Mouse (Mus musculus) E14TG2a.4 (cell line): ENCODE data around the gene Trim41.
"Not testable (repeated sequence)": the region's sequence is repeated elsewhere in the genome, so short reads cannot be mapped to it uniquely, and the experiment has no call there.

ENCODE experiments used
- H3K27me3 ChIP-seq: 2 replicates; pipeline ENCODE4 v1.6.1; 2014; ENCODE audit warnings: low read length, control low read depth; ENCODE audit not compliant: insufficient read depth
- H3K36me3 ChIP-seq: 2 replicates; pipeline ENCODE4 v1.6.1; 2014; ENCODE audit warnings: low read length, control low read depth; ENCODE audit not compliant: insufficient read depth
- H3K4me1 ChIP-seq: replicated peaks from 2 replicates; pipeline ENCODE4 v1.6.1; 2014; ENCODE audit warnings: low read depth, low read length, control low read depth
- H3K4me3 ChIP-seq: replicated peaks from 2 replicates; pipeline ENCODE4 v1.5.1; 2014; ENCODE audit warnings: mild to moderate bottlenecking, low read length
- H3K9me3 ChIP-seq: 2 replicates; pipeline ENCODE4 v1.6.1; 2014; ENCODE audit warnings: low read length, control low read depth
- CTCF ChIP-seq: conservative IDR thresholded peaks from 2 replicates; pipeline ENCODE4 v1.5.1; 2014; ENCODE audit warnings: low read length
- NANOG ChIP-seq: IDR thresholded peaks from 2 replicates; pipeline ENCODE4 v1.6.1; 2014; ENCODE audit warnings: borderline replicate concordance, low read length, mixed read lengths
- POU5F1 ChIP-seq: IDR thresholded peaks from 2 replicates; pipeline ENCODE4 v1.6.1; 2014; ENCODE audit warnings: low read length, borderline replicate concordance

Trim41 gene

GRCm38 (mm10) chr11:48822768-48823512 is 5.8 kb upstream of the Trim41 start:
- H3K27me3 ChIP-seq = peaks cover 8% of the 10 kb centered on the region
- TF ChIP-seq POU5F1 (no peak), CTCF (no peak), NANOG (no peak)
- H3K9me3 ChIP-seq = peaks cover 2% of the 10 kb centered on the region
- H3K4me3 ChIP-seq = peak overlapping the region; percentile 69
- H3K4me1 ChIP-seq = peaks cover 58% of the 10 kb centered on the region
- no peaks in the 10 kb centered on the region for H3K36me3 ChIP-seq

- not testable (repeated sequence) for H3K9me3 ChIP-seq, H3K27me3 ChIP-seq, H3K36me3 ChIP-seq, H3K4me3 ChIP-seq
- peaks cover 45% of the 10 kb centered on the region for H3K4me1 ChIP-seq
Observed at GRCm38 (mm10) chr11:48821299-48821698, 4.1 kb upstream of the Trim41 start.

GRCm38 (mm10) chr11:48820308-48820674 is 3.1 kb upstream of the Trim41 start:
- TF ChIP-seq NANOG (no peak), POU5F1 (no peak), CTCF (no peak)
- Histone ChIP-seq H3K4me3 (no peak overlapping the region), H3K36me3 (peaks cover 6% of the 10 kb centered on the region), H3K9me3 (no peaks in the 10 kb centered on the region), H3K27me3 (peaks cover 8% of the 10 kb centered on the region), H3K4me1 (peaks cover 52% of the 10 kb centered on the region)

- Histone ChIP-seq H3K4me3 (no peak overlapping the region), H3K4me1 (peaks cover 52% of the 10 kb centered on the region), H3K9me3 (no peaks in the 10 kb centered on the region), H3K27me3 (peaks cover 6% of the 10 kb centered on the region), H3K36me3 (peaks cover 11% of the 10 kb centered on the region)
- no peak for TF ChIP-seq NANOG
- TF ChIP-seq CTCF = no peak
- TF ChIP-seq POU5F1 = no peak
Observed at GRCm38 (mm10) chr11:48819614-48820307, 2.6 kb upstream of the Trim41 start.

- H3K27me3 ChIP-seq = no peaks in the 10 kb centered on the region
- peaks cover 25% of the 10 kb centered on the region for H3K36me3 ChIP-seq
- H3K4me1 ChIP-seq = peaks cover 52% of the 10 kb centered on the region
- peak overlapping the region; percentile 93 for H3K4me3 ChIP-seq
- no peaks in the 10 kb centered on the region for H3K9me3 ChIP-seq
- no peak for TF ChIP-seq CTCF
- no peak for TF ChIP-seq NANOG
- TF ChIP-seq POU5F1 = no peak
Observed at GRCm38 (mm10) chr11:48818346-48818745, 1.2 kb upstream of the Trim41 start.

GRCm38 (mm10) chr11:48817794-48818193 is 641 bp upstream of the Trim41 start:
- peaks cover 51% of the 10 kb centered on the region for H3K4me1 ChIP-seq
- peaks cover 31% of the 10 kb centered on the region for H3K36me3 ChIP-seq
- no peaks in the 10 kb centered on the region for H3K27me3 ChIP-seq
- no peaks in the 10 kb centered on the region for H3K9me3 ChIP-seq
- peak overlapping the region; percentile 93 for H3K4me3 ChIP-seq
- TF ChIP-seq CTCF (no peak), POU5F1 (no peak), NANOG (no peak)

GRCm38 (mm10) chr11:48816281-48816781 is 822 bp downstream of the Trim41 start:
- peak overlapping the region; percentile 93 for H3K4me3 ChIP-seq
- H3K27me3 ChIP-seq = no peaks in the 10 kb centered on the region
- TF ChIP-seq CTCF (no peak), NANOG (no peak), POU5F1 (no peak)
- peaks cover 45% of the 10 kb centered on the region for H3K36me3 ChIP-seq
- H3K4me1 ChIP-seq = peaks cover 44% of the 10 kb centered on the region
- H3K9me3 ChIP-seq = no peaks in the 10 kb centered on the region

- TF ChIP-seq POU5F1 (no peak), NANOG (no peak), CTCF (no peak)
- peaks cover 50% of the 10 kb centered on the region for H3K36me3 ChIP-seq
- H3K4me1 ChIP-seq = peaks cover 39% of the 10 kb centered on the region
- peak overlapping the region; percentile 93 for H3K4me3 ChIP-seq
- no peaks in the 10 kb centered on the region for H3K9me3 ChIP-seq
- H3K27me3 ChIP-seq = no peaks in the 10 kb centered on the region
Observed at GRCm38 (mm10) chr11:48815851-48816250, 1.3 kb downstream of the Trim41 start.

- H3K27me3 ChIP-seq = no peaks in the 10 kb centered on the region
- TF ChIP-seq NANOG = no peak
- no peak for TF ChIP-seq CTCF
- no peak for TF ChIP-seq POU5F1
- H3K4me1 ChIP-seq = peaks cover 43% of the 10 kb centered on the region
- peaks cover 71% of the 10 kb centered on the region for H3K36me3 ChIP-seq
- H3K9me3 ChIP-seq = no peaks in the 10 kb centered on the region
- H3K4me3 ChIP-seq = no peak overlapping the region
Observed at GRCm38 (mm10) chr11:48813782-48814181, 3.4 kb downstream of the Trim41 start.
